Mouse (Mus musculus) E14TG2a.4 (cell line): ENCODE measurements around the gene Cep57.

Source experiments
- CTCF ChIP-seq: conservative IDR thresholded peaks from 2 replicates; pipeline ENCODE4 v1.5.1; 2014; ENCODE audit warnings: low read length
- NANOG ChIP-seq: IDR thresholded peaks from 2 replicates; pipeline ENCODE4 v1.6.1; 2014; ENCODE audit warnings: borderline replicate concordance, low read length, mixed read lengths

- TF ChIP-seq CTCF (no peak), NANOG (no peak)
Measured at GRCm38 (mm10) chr9:13875340-13875739, 48.4 kb upstream of the Cep57 start.
